Mouse (Mus musculus) adrenal gland, postnatal 4 days (tissue): ENCODE data around the gene Myh8. TPM values are rescaled to one million over a fixed set of nuclear protein-coding genes. Genes with fewer than 3 reads are reported as not detected.

Source experiments
- DNase-seq, 2 experiments: peaks; one replicate each; pipeline ENCODE4 v3.0.0; 2021 to 2022; ENCODE audit warnings: low spot score in 2 of 2, mixed read lengths in 2 of 2
- total RNA-seq, 2 experiments: library from RNA; stranded (reverse); gene quantifications; 2 replicates each; pipeline ENCODE4 v1.2.3; 2021

The Myh8 gene
- total RNA-seq, 2 experiments from 2014 or later: 94.8 to 251 TPM

- no peak for DNase-seq
Observed at GRCm38 (mm10) chr11:67358031-67358430, 81.1 kb downstream of the Myh8 start.

Other genes starting within 250 kb of the Myh8 start
- gene Adprm, start 224.5 kb upstream of the Myh8 start, total RNA-seq: 10 to 100 TPM; 28.0 to 29.2 TPM
- gene Sco1, start 224.5 kb upstream of the Myh8 start, total RNA-seq: 10 to 100 TPM; 20.4 to 20.8 TPM
- gene Myh3, start 198.8 kb upstream of the Myh8 start, total RNA-seq: 10 to 100 TPM in 1 of 2 experiments, 1 to 10 TPM in 1; 3.2 to 28.8 TPM
- 10 to 100 TPM in 1 of 2 experiments, 1 to 10 TPM in 1; 6.4 to 35.1 TPM for gene Myh2, start 106.1 kb upstream of the Myh8 start, total RNA-seq
- gene Myh1, start 77.1 kb upstream of the Myh8 start, total RNA-seq: 10 to 100 TPM; 35.6 to 60.0 TPM
- 10 to 100 TPM in 1 of 2 experiments, 1 to 10 TPM in 1; 5.7 to 12.7 TPM for gene Myh4, start 39.1 kb upstream of the Myh8 start, total RNA-seq
- under 1 TPM in 1 of 2 experiments, not detected in 1; 0.51 TPM for gene Myh13, start 44.5 kb downstream of the Myh8 start, total RNA-seq
- gene Gas7, start 178.3 kb downstream of the Myh8 start, total RNA-seq: 10 to 100 TPM; 30.5 to 32.9 TPM